Comparison of ENCODE assay signal across 19 mouse cellular contexts in the genomic region with DNA sequence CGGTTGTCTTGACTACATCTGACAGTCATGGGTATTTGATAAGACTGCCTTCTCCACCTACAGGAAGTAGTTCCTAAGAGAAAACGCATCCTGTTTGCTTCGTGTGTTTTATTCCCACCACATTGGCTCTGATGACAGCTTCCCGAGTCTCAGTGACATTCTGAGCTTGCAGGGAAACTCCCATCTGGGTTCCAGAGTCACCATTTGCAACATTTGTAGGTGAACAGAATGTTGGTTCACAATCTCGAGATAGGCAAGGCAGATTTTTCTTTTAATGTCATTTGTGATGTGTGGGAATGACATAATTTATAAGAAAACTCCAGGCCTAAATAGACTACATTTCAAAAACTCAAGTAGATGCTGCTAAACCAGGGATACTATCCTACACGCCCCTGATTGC.
DNase-seq lines count a peak whose midpoint lies in the region; ATAC-seq and TF ChIP-seq lines count a peak whose summit lies in the region.
"Had no signal": no experiment of that assay in that cellular context is flagged by ENCODE, and none has a peak within 500 bp of the region (broad histone marks: within the 10 kb centered on the region; RNA-seq: fewer than 3 reads in every experiment).

No protein-coding gene starts in this region.

- no peak overlapping the region for H3K4me3 ChIP-seq in olfactory bulb, adult 2 months (ENCODE audit: insufficient read depth, low read depth, low read length)
- H3K4me3 ChIP-seq in kidney, embryonic 14.5 days (ENCODE audit: low read length), result no peak overlapping the region

- no peaks in the 10 kb centered on the region for H3K36me3 ChIP-seq in kidney, embryonic 14.5 days (ENCODE audit: control insufficient read depth, insufficient read depth, low read length)
- H3K36me3 ChIP-seq: G1E had no signal

- 41% methylated on average over 6 of the region's 6 CpGs for WGBS in olfactory bulb, adult 2 months
- 61% methylated on average over 6 of the region's 6 CpGs for WGBS in kidney, embryonic 14.5 days

- H3K9me3 ChIP-seq in kidney, embryonic 14.5 days (ENCODE audit: control insufficient read depth, low read length), result no peaks in the 10 kb centered on the region

- peak overlapping the region; percentile 54; the same call in 1 of the 2 replicates for H3K27ac ChIP-seq in olfactory bulb, adult 2 months (ENCODE audit: insufficient read depth, low read depth, low read length)
- H3K27ac ChIP-seq in kidney, embryonic 14.5 days (ENCODE audit: low read depth, low read length), result no peak overlapping the region

- no peak for TF ChIP-seq POLR2A in olfactory bulb, adult 2 months (IDR thresholded peaks at IDR 0.05; ENCODE audit: insufficient read depth, low read depth, low read length)

- H3K27me3 ChIP-seq in kidney, embryonic 14.5 days (ENCODE audit: control insufficient read depth, insufficient read depth, low read length), result no peaks in the 10 kb centered on the region
- H3K27me3 ChIP-seq: CH12.LX, Patski had no signal

- peak; percentile 33 to 69 for DNase-seq in layer of hippocampus, adult 18-20 months (ENCODE audit: low spot score in 2 of 2)
- no peak for DNase-seq in layer of hippocampus, adult 11-12 months (ENCODE audit: low spot score)
- DNase-seq: adrenal gland, adult 2 months; adrenal gland, adult 8-10 months; adrenal gland, postnatal 10 days; adrenal gland, postnatal 14 days; adrenal gland, postnatal 25 days; adrenal gland, postnatal 36 days; B cell, adult 2 months; cerebellum, adult 11 months; cerebellum, adult 11-12 months; cerebellum, adult 18-20 months had no signal

- ATAC-seq in kidney, embryonic 14.5 days (ENCODE audit: low FRiP score, low TSS enrichment), result no peak
- ATAC-seq: activated CD4-positive, CD25-positive, alpha-beta regulatory T cell, adult 4 months; CD4-positive, CD25-positive, alpha-beta regulatory T cell, adult 4 months; Patski had no signal

- no peak overlapping the region for H3K4me2 ChIP-seq in kidney, embryonic 14.5 days (replicated peaks; ENCODE audit: low read depth, low read length)

- H3K9ac ChIP-seq in kidney, embryonic 14.5 days (ENCODE audit: low read depth, low read length), result no peak overlapping the region

- no peak for TF ChIP-seq CTCF in olfactory bulb, adult 2 months (IDR thresholded peaks at IDR 0.05; ENCODE audit: insufficient read depth, low read depth, low read length)

- peaks cover 8% of the 10 kb centered on the region for H3K4me1 ChIP-seq in olfactory bulb, adult 2 months (ENCODE audit: control insufficient read depth, insufficient read depth, low read length)
- H3K4me1 ChIP-seq in kidney, embryonic 14.5 days (ENCODE audit: control insufficient read depth, insufficient read depth, low read length), result no peaks in the 10 kb centered on the region
